Mouse (Mus musculus) midbrain, embryonic 10.5 days (tissue): Measurements from ENCODE around the gene Hist1h2bh. TPM values are rescaled to one million over a fixed set of nuclear protein-coding genes. Genes with fewer than 3 reads are reported as not detected.
A peak's percentile ranks its signal among the peaks of the same experiment; 100 is the strongest.
"Not testable (repeated sequence)": the region's sequence is repeated elsewhere in the genome, so short reads cannot be mapped to it uniquely, and the experiment has no call there.

Experiments
- DNase-seq: peaks from one replicate; pipeline ENCODE4 v3.0.0-alpha.2; 2017; ENCODE audit warnings: low spot score
- H3K27ac ChIP-seq: fragments of 300-500 bp; sonication (generic); replicated peaks from 2 replicates; pipeline ENCODE4 v1.5.1; 2016; ENCODE audit warnings: mild to moderate bottlenecking
- H3K27me3 ChIP-seq: fragments of 300-500 bp; sonication (generic); 2 replicates; pipeline ENCODE4 v1.6.1; 2016; ENCODE audit warnings: low read depth, mild to moderate bottlenecking; ENCODE audit not compliant: poor library complexity, severe bottlenecking
- H3K36me3 ChIP-seq: fragments of 300-500 bp; sonication (generic); 2 replicates; pipeline ENCODE4 v1.6.1; 2016; ENCODE audit warnings: mild to moderate bottlenecking, moderate library complexity
- H3K4me1 ChIP-seq: fragments of 300-500 bp; sonication (generic); 2 replicates; pipeline ENCODE4 v1.6.1; 2016
- H3K4me3 ChIP-seq: fragments of 300-500 bp; sonication (generic); 2 replicates; pipeline ENCODE4 v1.5.1; 2016; ENCODE audit warnings: mild to moderate bottlenecking, moderate library complexity
- H3K9me3 ChIP-seq: fragments of 300-500 bp; sonication (generic); replicated peaks from 2 replicates; pipeline ENCODE4 v1.6.1; 2016; ENCODE audit warnings: mild to moderate bottlenecking
- WGBS: fragments of 180-500 bp; shearing (Covaris S2); methylation state at CpG from one replicate; pipeline ENCODE4 v1.1.7; 2016; 5-methylcytosine and 5-hydroxymethylcytosine counted together
- polyA plus RNA-seq: library from polyadenylated mRNA; unstranded; fragments of >200 nt; fragmentation: Nextera tagmentation; extraction: Ambion mirVana; gene quantifications from 2 replicates; pipeline ENCODE4 v1.2.1, GENCODE M21; 2016

Hist1h2bh gene
- polyA plus RNA-seq, 1 experiment from 2014 or later, result 1.00 TPM

DNA sequence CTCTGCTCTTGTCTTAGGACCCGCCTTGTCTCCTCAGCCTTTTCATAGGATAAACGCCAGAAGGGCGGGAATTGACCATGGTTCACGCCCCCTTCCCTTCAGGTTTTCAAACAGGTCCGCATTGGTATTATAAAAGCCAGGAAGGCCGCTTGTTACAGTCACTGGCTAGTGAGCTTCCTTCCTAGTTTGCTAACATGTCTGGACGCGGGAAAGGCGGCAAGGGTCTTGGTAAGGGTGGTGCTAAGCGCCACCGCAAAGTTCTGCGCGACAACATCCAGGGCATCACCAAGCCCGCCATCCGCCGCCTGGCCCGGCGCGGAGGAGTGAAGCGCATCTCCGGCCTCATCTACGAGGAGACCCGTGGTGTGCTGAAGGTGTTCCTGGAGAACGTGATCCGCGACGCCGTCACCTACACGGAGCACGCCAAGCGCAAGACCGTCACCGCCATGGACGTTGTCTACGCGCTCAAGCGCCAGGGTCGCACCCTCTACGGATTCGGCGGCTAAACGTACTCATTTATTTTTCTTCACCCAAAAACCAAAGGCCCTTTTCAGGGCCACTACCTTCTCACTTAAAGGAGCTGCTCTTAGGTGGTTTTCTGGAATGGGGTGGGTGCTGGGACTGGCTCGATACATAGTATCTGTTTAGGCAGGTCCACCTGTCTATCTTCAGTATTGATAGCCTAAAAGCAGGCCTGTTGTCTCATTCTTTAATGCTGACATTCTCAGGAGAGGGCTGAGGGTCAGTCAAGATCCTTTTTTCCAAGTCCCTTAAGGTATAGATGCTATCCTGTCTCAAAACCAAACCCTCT is 38.4 kb upstream of the Hist1h2bh start, which contains the start of gene Hist1h4d:
TSS of gene Hist1h4d (plus strand) at position 191 of the 811 bp plus-strand sequence.
- H3K27me3 ChIP-seq, result no peaks in the 10 kb centered on the region
- H3K36me3 ChIP-seq, result no peaks in the 10 kb centered on the region
- peak; percentile 94 for DNase-seq
- under 1% methylated on average over 43 of the region's 43 CpGs for WGBS
- peaks cover 57% of the 10 kb centered on the region for H3K4me1 ChIP-seq
- H3K4me3 ChIP-seq, result peak within 1 kb of the TSS; percentile 63
- no peaks in the 10 kb centered on the region for H3K9me3 ChIP-seq
- peak within 1 kb of the TSS; percentile 94 for H3K27ac ChIP-seq

DNA sequence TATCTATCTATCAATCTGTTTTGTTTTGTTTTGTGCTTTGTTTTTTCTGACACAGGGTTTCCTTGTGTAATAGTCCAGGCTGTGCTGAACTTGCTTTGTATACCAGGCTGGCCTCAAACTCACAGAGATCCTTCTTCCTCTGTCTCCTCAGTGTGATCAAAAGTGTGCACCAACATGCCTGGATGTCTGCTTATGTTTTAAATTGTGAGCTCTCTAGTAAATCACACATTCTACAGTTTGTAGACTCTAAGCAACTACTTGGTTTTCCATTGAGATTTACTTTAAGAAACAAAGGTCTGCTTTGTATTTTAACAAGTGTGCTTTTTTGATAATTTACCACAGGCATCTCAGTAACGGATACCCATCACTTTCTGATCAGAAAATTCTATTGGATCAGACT is 34.6 kb upstream of the Hist1h2bh start:
- H3K9me3 ChIP-seq, result no peaks in the 10 kb centered on the region
- H3K4me3 ChIP-seq, result no peak overlapping the region
- no peaks in the 10 kb centered on the region for H3K36me3 ChIP-seq
- peaks cover 47% of the 10 kb centered on the region for H3K4me1 ChIP-seq
- no peaks in the 10 kb centered on the region for H3K27me3 ChIP-seq
- H3K27ac ChIP-seq, result peak overlapping the region; percentile 92
- no peak for DNase-seq
- 98% methylated on average over 1 of the region's 1 CpGs for WGBS

DNA sequence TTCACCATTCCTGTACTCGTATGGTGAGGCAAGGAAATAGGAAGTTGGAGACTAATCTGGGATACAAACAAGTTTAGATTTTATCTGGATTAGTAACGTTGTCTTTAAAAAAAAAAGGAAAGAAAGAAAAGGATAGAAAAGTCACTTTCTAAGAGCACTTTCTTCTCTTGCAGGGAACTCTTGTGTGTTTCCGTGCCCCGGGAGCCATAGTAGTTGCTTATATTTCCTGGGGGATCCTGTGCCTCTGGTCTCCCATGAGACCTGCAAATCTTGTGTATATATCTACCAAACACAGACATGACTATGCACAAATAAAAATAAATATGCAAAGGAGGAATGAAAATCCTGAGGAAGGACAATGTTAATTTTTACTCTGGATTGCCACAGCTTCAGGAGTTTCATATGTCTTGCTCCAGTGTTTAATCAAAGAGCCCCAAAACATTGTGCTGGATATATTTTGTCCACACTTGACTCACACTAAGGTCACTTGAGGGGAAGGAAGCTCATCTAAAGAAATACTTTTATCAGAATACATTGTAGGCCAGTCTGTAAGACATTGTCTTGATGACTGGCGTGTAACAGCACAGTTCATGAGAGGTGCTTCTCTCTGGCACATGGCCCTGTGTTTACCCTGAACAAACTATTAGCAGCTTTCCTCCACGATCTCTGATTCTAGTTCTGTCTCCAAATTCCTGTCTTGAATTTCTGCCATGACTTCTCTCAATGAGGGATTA is 33.9 kb upstream of the Hist1h2bh start:
- H3K4me3 ChIP-seq, result peak overlapping the region; percentile 61
- H3K36me3 ChIP-seq, result no peaks in the 10 kb centered on the region
- H3K27me3 ChIP-seq, result no peaks in the 10 kb centered on the region
- peaks cover 47% of the 10 kb centered on the region for H3K4me1 ChIP-seq
- WGBS, result 53% methylated on average over 6 of the region's 6 CpGs
- no peaks in the 10 kb centered on the region for H3K9me3 ChIP-seq
- H3K27ac ChIP-seq, result peak overlapping the region; percentile 92
- no peak for DNase-seq

DNA sequence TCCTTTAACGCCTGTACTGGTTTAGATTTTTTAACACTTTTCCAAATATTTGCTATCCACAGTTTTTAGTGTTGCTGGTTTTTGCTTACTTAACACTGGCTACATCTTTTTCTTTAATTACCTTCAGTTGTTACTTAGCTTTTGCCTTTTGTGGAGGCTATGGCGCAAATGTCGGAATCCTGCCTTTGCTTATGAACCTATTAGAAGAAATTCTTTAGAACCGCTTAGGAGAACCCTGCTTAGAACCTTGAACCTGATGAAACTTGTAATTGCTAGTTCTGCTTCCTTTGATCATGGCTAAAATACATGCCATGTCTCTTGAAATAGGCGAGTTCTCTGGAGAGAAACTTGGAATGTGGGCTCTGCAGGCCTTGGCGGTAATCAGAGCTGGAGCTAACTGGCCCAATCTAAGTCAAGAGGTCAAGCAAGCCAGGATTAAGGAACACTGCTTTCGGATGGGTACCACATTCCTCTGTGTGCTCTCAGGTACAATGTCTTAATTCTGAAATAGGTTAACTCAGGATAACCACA is 33.2 kb upstream of the Hist1h2bh start:
- Histone ChIP-seq H3K36me3 (no peaks in the 10 kb centered on the region), H3K4me3 (peak overlapping the region; percentile 61), H3K27ac (peak overlapping the region; percentile 92), H3K4me1 (peaks cover 45% of the 10 kb centered on the region), H3K9me3 (no peaks in the 10 kb centered on the region), H3K27me3 (no peaks in the 10 kb centered on the region)
- peak; percentile 44 for DNase-seq
- WGBS, result 4% methylated on average over 7 of the region's 7 CpGs

DNA sequence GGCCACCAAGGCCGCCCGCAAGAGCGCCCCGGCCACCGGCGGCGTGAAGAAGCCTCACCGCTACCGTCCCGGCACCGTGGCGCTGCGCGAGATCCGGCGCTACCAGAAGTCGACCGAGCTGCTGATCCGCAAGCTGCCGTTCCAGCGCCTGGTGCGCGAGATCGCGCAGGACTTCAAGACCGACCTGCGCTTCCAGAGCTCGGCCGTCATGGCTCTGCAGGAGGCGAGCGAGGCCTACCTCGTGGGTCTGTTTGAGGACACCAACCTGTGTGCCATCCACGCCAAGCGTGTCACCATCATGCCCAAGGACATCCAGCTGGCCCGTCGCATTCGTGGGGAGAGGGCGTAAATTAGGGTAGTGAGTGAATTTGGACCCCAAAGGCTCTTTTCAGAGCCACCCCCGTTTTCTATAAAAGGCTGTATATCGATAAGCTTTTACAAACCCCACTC is 32.7 kb upstream of the Hist1h2bh start:
- Histone ChIP-seq H3K27ac (peak overlapping the region; percentile 92), H3K4me1 (peaks cover 42% of the 10 kb centered on the region), H3K4me3 (peak overlapping the region; percentile 61)
- WGBS, result 2% methylated on average over 11 of the region's 40 CpGs
- H3K27me3 ChIP-seq, H3K9me3 ChIP-seq, H3K36me3 ChIP-seq: not testable (repeated sequence)
- DNase-seq, result peak; percentile 36

DNA sequence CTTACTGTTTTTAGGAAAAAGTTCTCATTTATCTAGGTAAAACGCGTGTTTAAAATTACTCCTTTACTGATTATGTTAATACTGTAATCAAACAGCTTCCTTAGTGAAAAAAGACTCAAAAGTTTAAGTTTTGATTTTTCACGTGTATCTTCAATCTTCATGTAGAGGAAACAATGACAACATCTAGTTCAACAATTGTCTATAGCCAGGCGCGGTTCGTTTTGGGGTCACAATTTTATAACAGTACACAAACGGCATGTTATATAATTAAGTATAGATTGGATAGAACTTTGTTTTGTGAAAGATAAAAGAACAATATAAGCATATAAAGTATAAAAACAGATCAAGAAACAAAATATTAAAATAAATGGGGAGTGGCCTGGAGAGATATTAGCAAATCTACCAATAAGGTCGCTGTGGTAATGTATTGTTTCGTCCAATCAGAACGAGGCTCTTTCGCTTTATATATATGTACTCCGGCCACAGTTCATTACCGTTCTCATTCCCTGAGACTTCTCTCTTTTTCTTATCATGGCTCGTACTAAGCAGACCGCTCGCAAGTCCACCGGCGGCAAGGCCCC is 32.2 kb upstream of the Hist1h2bh start, which contains the start of gene Hist1h3d:
TSS of gene Hist1h3d (plus strand) at position 493 of the 581 bp plus-strand sequence.
- DNase-seq, result peak; percentile 64
- Histone ChIP-seq H3K27me3 (no peaks in the 10 kb centered on the region), H3K9me3 (no peaks in the 10 kb centered on the region), H3K4me3 (peak within 1 kb of the TSS; percentile 61), H3K36me3 (no peaks in the 10 kb centered on the region), H3K4me1 (peaks cover 39% of the 10 kb centered on the region), H3K27ac (peak within 1 kb of the TSS; percentile 92)
- under 1% methylated on average over 18 of the region's 18 CpGs for WGBS

DNA sequence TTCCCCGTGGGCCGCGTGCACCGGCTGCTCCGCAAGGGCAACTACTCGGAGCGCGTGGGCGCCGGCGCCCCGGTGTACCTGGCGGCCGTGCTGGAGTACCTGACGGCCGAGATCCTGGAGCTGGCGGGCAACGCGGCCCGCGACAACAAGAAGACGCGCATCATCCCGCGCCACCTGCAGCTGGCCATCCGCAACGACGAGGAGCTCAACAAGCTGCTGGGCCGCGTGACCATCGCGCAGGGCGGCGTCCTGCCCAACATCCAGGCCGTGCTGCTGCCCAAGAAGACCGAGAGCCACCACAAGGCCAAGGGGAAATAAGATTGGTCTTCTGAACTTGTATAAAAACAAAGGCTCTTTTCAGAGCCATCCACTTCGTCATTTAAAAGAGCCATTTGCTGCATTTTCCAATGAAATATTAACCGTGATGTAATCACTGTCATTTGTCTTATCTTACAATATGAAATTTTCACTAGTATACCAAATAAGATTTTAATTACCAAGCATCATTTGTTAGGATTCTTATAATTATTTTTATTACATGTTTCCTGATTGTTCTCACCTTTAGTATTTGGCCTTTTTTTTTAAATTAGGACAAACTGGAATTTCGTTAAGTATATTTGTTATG is 31.5 kb upstream of the Hist1h2bh start:
- Histone ChIP-seq H3K27ac (peak overlapping the region; percentile 97), H3K4me1 (peaks cover 46% of the 10 kb centered on the region), H3K4me3 (peak overlapping the region; percentile 61)
- WGBS, result 0% methylated on average over 8 of the region's 39 CpGs
- not testable (repeated sequence) for H3K27me3 ChIP-seq, H3K9me3 ChIP-seq, DNase-seq, H3K36me3 ChIP-seq

DNA sequence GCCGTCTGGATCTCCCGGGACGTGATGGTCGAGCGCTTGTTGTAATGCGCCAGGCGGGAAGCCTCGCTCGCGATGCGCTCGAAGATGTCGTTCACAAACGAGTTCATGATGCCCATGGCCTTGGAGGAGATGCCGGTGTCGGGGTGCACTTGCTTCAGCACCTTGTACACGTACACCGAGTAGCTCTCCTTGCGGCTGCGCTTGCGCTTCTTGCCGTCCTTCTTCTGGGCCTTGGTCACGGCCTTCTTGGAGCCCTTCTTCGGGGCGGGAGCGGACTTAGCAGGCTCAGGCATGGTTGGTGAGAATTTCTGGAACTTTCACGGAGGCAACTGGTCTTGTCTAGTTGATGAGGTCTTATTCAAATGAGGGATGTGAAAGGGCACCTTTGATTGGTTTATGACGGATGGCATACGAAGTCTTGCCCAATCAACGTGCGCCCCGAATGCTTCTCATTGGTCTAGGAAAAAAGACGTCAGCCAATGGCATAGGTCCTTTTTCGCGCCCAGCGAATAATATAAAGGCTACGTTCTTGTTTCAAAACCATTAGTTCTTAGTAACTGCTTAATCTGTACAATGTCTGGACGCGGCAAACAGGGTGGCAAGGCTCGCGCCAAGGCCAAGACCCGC is 30.8 kb upstream of the Hist1h2bh start, which contains the start of the genes Hist1h2bf and Hist1h2ad:
TSS of gene Hist1h2bf (minus strand) at position 299 of the 627 bp plus-strand sequence.
TSS of gene Hist1h2ad (plus strand) at position 484 of the 627 bp plus-strand sequence.
- 1% methylated on average over 42 of the region's 42 CpGs for WGBS
- not testable (repeated sequence) for H3K36me3 ChIP-seq, H3K27me3 ChIP-seq, H3K9me3 ChIP-seq
- Histone ChIP-seq H3K27ac (peak within 1 kb of the TSS; percentile 97), H3K4me1 (peaks cover 49% of the 10 kb centered on the region), H3K4me3 (peak within 1 kb of the TSS; percentile 61)
- peak; percentile 90 for DNase-seq

DNA sequence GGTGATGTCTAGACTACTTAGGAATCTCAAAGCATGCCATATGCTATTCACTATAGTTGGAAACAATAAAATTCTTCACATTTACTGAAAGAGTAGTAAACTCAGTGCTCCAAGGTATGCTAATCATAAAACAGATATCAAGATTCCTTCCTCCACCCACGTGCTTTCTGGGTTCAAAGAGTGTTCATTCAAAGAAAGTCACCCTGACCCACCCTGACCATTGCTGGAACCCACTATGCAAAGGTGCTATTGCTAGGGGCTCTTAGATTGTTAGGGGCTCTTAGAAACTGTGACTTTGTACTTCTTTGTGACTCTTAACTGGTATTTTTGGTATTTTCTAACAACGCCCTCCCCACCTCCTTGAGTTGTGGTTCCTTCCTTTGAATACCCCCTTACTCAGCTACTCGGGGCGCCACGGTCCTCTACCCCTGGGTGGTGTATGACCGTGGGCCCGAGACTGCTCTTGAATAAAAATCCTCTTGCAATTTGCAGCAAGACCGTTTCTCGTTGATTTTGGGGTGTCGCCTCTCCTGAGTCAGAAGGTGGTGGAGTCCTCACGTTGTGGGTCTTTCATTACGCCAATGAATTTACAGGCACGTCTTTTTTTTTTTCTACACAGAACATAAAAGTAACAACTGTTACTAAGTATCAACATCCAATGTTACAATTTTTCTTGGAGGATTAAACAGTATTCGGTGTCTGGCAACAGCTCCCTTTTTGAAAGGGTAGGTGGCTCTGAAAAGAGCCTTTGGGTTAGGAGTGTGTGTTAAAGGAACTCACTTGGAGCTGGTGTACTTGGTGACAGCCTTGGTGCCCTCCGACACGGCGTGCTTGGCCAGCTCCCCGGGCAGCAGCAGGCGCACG is 30.1 kb upstream of the Hist1h2bh start:
- not testable (repeated sequence) for H3K9me3 ChIP-seq, DNase-seq, H3K27me3 ChIP-seq, H3K36me3 ChIP-seq
- H3K27ac ChIP-seq, result peak overlapping the region; percentile 97
- peaks cover 49% of the 10 kb centered on the region for H3K4me1 ChIP-seq
- peak overlapping the region; percentile 57 for H3K4me3 ChIP-seq
- 10% methylated on average over 20 of the region's 20 CpGs for WGBS

DNA sequence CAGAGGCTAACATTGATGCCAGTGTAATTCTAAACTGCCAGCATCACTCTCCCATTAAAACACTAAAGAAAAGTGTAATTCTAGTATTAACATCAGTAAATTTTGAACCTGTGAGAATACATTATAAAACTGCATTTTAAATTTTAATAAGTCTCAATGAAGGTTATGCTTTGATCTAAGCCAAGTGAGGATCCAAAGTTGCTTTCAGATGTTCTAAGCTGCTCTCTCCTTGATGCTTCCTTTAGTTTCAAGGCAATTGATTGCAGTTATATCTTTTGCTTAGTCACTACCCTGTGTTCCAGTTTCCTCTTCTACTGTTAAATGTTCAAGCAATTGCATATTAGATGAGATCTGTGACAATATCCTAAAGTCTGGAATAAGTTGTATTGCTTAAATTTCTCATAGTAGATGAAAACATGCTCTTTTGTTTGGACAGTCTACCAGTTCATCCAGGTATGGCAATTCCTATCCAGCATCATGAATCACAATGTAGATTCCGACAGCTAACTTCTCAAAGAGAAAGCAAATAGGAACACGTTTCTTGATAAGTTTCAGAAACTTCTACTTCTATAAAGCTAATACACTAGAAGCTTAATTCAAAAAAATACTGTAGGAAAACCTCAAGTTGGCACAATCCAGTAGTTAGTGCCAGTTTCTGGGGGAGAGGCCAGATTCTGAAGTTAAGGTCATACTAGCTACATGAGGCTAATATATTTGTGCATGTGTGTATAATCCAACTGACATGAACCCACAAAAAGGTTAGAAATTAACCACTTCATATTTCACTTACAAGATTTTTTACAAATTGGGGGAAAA is 29.2 kb upstream of the Hist1h2bh start:
- DNase-seq, result no peak
- WGBS, result 33% methylated on average over 2 of the region's 2 CpGs
- no peaks in the 10 kb centered on the region for H3K36me3 ChIP-seq

More for the DNA sequence above, 29.2 kb upstream of the Hist1h2bh start:
- peaks cover 44% of the 10 kb centered on the region for H3K4me1 ChIP-seq
- H3K9me3 ChIP-seq, result no peaks in the 10 kb centered on the region
- peak overlapping the region; percentile 97 for H3K27ac ChIP-seq
- H3K27me3 ChIP-seq, result no peaks in the 10 kb centered on the region
- peak overlapping the region; percentile 57 for H3K4me3 ChIP-seq
